Mouse (Mus musculus) midbrain, postnatal 0 days (tissue): Measurements from ENCODE around the gene Slc38a9. TPM values are rescaled to one million over a fixed set of nuclear protein-coding genes. Genes with fewer than 3 reads are reported as not detected.

Source experiments
- ATAC-seq: fragments of 200-750 bp; cut with Nextera tagmentation; 2 replicates; pipeline ENCODE4 v1.8.0; 2017; ENCODE audit warnings: moderate number of reproducible peaks, mild to moderate bottlenecking, moderate TSS enrichment, moderate library complexity; ENCODE audit not compliant: low FRiP score
- DNase-seq: peaks from one replicate; pipeline ENCODE4 v3.0.0-alpha.2; 2015; ENCODE audit warnings: low spot score
- H3K27ac ChIP-seq: fragments of 300-500 bp; sonication (generic); 2 replicates; pipeline ENCODE4 v1.5.1; 2014; ENCODE audit warnings: low read depth, mild to moderate bottlenecking, low read length, mixed read lengths
- H3K27me3 ChIP-seq: fragments of 300-500 bp; sonication (generic); 2 replicates; pipeline ENCODE4 v1.6.1; 2014; ENCODE audit warnings: low read length, control low read depth, mixed read lengths; ENCODE audit not compliant: insufficient read depth
- H3K36me3 ChIP-seq: fragments of 300-500 bp; sonication (generic); 2 replicates; pipeline ENCODE4 v1.6.1; 2014; ENCODE audit warnings: low read length, control low read depth, mixed read lengths; ENCODE audit not compliant: insufficient read depth
- H3K4me1 ChIP-seq: fragments of 300-500 bp; sonication (generic); 2 replicates; pipeline ENCODE4 v1.6.1; 2014; ENCODE audit warnings: mild to moderate bottlenecking, control low read depth, antibody characterized with exemption, low read length, mixed read lengths; ENCODE audit not compliant: insufficient read depth
- H3K4me2 ChIP-seq: fragments of 300-500 bp; sonication (generic); 2 replicates; pipeline ENCODE4 v1.6.1; 2014; ENCODE audit warnings: low read depth, mild to moderate bottlenecking, low read length, mixed read lengths; ENCODE audit not compliant: poor library complexity, severe bottlenecking
- H3K4me3 ChIP-seq: fragments of 300-500 bp; sonication (generic); 2 replicates; pipeline ENCODE4 v1.5.1; 2014; ENCODE audit warnings: low read depth, mild to moderate bottlenecking, low read length, moderate library complexity
- H3K9ac ChIP-seq: fragments of 300-500 bp; sonication (generic); replicated peaks from 2 replicates; pipeline ENCODE4 v1.6.1; 2014; ENCODE audit warnings: mild to moderate bottlenecking, low read length, moderate library complexity, mixed read lengths; ENCODE audit not compliant: poor library complexity, severe bottlenecking
- H3K9me3 ChIP-seq: fragments of 300-500 bp; sonication (generic); 2 replicates; pipeline ENCODE4 v1.6.1; 2016; ENCODE audit warnings: low read length, control low read depth
- CTCF ChIP-seq: IDR thresholded peaks from 2 replicates; pipeline ENCODE4 v1.5.1; 2016; ENCODE audit warnings: antibody characterized with exemption, mild to moderate bottlenecking
- WGBS: fragments of 180-500 bp; shearing (Covaris S2); extraction: QIAGEN DNeasy Blood & Tissue Kit; methylation state at CpG from one replicate; pipeline ENCODE4 v1.1.7; 2014; 5-methylcytosine and 5-hydroxymethylcytosine counted together
- polyA plus RNA-seq: library from polyadenylated mRNA; unstranded; fragments of >200 nt; fragmentation: Nextera tagmentation; extraction: Ambion mirVana; gene quantifications from 2 replicates; pipeline ENCODE4 v1.2.1, GENCODE M21; 2015
- total RNA-seq: library from RNA; depleted of rRNA; stranded (reverse); fragments of >200 nt; gene quantifications from 2 replicates; pipeline ENCODE4 v1.2.3, GENCODE M21; 2014

Gene Slc38a9
- total and polyA plus RNA-seq, 2 experiments from 2014 or later: 10.8 to 14.4 TPM

GRCm38 (mm10) chr13:112751454-112752308, 91.1 kb downstream of the Slc38a9 start:
- WGBS: 35% methylated on average over 18 of the region's 18 CpGs
- Histone ChIP-seq H3K9me3 (no peaks in the 10 kb centered on the region), H3K36me3 (no peaks in the 10 kb centered on the region), H3K4me1 (no peaks in the 10 kb centered on the region), H3K9ac (no peak overlapping the region), H3K27ac (no peak overlapping the region), H3K4me3 (no peak overlapping the region), H3K27me3 (no peaks in the 10 kb centered on the region), H3K4me2 (peak overlapping the region; percentile 26; the same call in 1 of the 2 replicates)
- ATAC-seq (no peak), DNase-seq (peak; percentile 71)
- TF ChIP-seq CTCF: no peak

GRCm38 (mm10) chr13:112752309-112752975, 91.9 kb downstream of the Slc38a9 start:
- H3K27ac ChIP-seq: no peak overlapping the region
- 78% methylated on average over 11 of the region's 11 CpGs for WGBS
- no peaks in the 10 kb centered on the region for H3K9me3 ChIP-seq
- no peak for DNase-seq
- no peaks in the 10 kb centered on the region for H3K36me3 ChIP-seq
- ATAC-seq: no peak
- H3K9ac ChIP-seq: no peak overlapping the region
- no peak overlapping the region for H3K4me3 ChIP-seq
- TF ChIP-seq CTCF: no peak
- H3K27me3 ChIP-seq: no peaks in the 10 kb centered on the region
- no peaks in the 10 kb centered on the region for H3K4me1 ChIP-seq
- no peak overlapping the region for H3K4me2 ChIP-seq

- H3K9me3 ChIP-seq: no peaks in the 10 kb centered on the region
- ATAC-seq (no peak), DNase-seq (no peak)
- no peaks in the 10 kb centered on the region for H3K4me1 ChIP-seq
- H3K27ac ChIP-seq: no peak overlapping the region
- H3K9ac ChIP-seq: no peak overlapping the region
- H3K4me3 ChIP-seq: no peak overlapping the region
- H3K36me3 ChIP-seq: no peaks in the 10 kb centered on the region
- TF ChIP-seq CTCF: no peak
- WGBS: 87% methylated on average over 9 of the region's 9 CpGs
- H3K4me2 ChIP-seq: no peak overlapping the region
- no peaks in the 10 kb centered on the region for H3K27me3 ChIP-seq
These were observed 93.0 kb downstream of the Slc38a9 start for GRCm38 (mm10) chr13:112753522-112753921.

GRCm38 (mm10) chr13:112754871-112755270, 94.3 kb downstream of the Slc38a9 start:
- 45% methylated on average over 4 of the region's 4 CpGs for WGBS

GRCm38 (mm10) chr13:112755507-112756010, 95.0 kb downstream of the Slc38a9 start:
- no peaks in the 10 kb centered on the region for H3K27me3 ChIP-seq
- no peak overlapping the region for H3K27ac ChIP-seq
- 0 out of 2 replicates have a peak, but pooled peaks have one; percentile 15 for ATAC-seq

More at GRCm38 (mm10) chr13:112754871-112755270, 94.3 kb downstream of the Slc38a9 start:
- no peaks in the 10 kb centered on the region for H3K9me3 ChIP-seq
- H3K9ac ChIP-seq: no peak overlapping the region
- H3K4me2 ChIP-seq: no peak overlapping the region
- ATAC-seq: no peak; the same call in 1 of the 2 replicates
- H3K27me3 ChIP-seq: no peaks in the 10 kb centered on the region
- DNase-seq: peak; percentile 37
- no peak overlapping the region for H3K4me3 ChIP-seq
- H3K27ac ChIP-seq: no peak overlapping the region
- H3K4me1 ChIP-seq: no peaks in the 10 kb centered on the region
- TF ChIP-seq CTCF: no peak
- no peaks in the 10 kb centered on the region for H3K36me3 ChIP-seq

GRCm38 (mm10) chr13:112757395-112757794, 96.8 kb downstream of the Slc38a9 start:
- 86% methylated on average over 9 of the region's 9 CpGs for WGBS
- H3K36me3 ChIP-seq: no peaks in the 10 kb centered on the region
- H3K4me1 ChIP-seq: no peaks in the 10 kb centered on the region
- H3K9ac ChIP-seq: no peak overlapping the region
- ATAC-seq (no peak), DNase-seq (no peak)
- no peak overlapping the region for H3K27ac ChIP-seq
- no peaks in the 10 kb centered on the region for H3K9me3 ChIP-seq
- H3K4me2 ChIP-seq: no peak overlapping the region
- no peaks in the 10 kb centered on the region for H3K27me3 ChIP-seq
- no peak for TF ChIP-seq CTCF
- H3K4me3 ChIP-seq: no peak overlapping the region

More at GRCm38 (mm10) chr13:112755507-112756010, 95.0 kb downstream of the Slc38a9 start:
- DNase-seq: peak; percentile 56
- Histone ChIP-seq H3K9ac (no peak overlapping the region), H3K36me3 (no peaks in the 10 kb centered on the region), H3K4me1 (no peaks in the 10 kb centered on the region), H3K9me3 (no peaks in the 10 kb centered on the region), H3K4me2 (no peak overlapping the region), H3K4me3 (no peak overlapping the region)
- TF ChIP-seq CTCF: no peak
- 50% methylated on average over 11 of the region's 11 CpGs for WGBS
